Mouse (Mus musculus) hindbrain, embryonic 16.5 days (tissue): ENCODE results near the gene Zdhhc15. TPM values are rescaled to one million over a fixed set of nuclear protein-coding genes. Genes with fewer than 3 reads are reported as not detected.
"Not testable (repeated sequence)": the region's sequence is repeated elsewhere in the genome, so short reads cannot be mapped to it uniquely, and the experiment has no call there.

Experiments used
- ATAC-seq: fragments of 200-750 bp; cut with Nextera tagmentation; 2 replicates; pipeline ENCODE4 v1.8.0; 2017; ENCODE audit warnings: moderate TSS enrichment, moderate library complexity
- H3K27ac ChIP-seq: fragments of 300-500 bp; sonication (generic); 2 replicates; pipeline ENCODE4 v1.5.1; 2014; ENCODE audit warnings: low read depth, mild to moderate bottlenecking, control low read depth, low read length, moderate library complexity
- H3K27me3 ChIP-seq: fragments of 300-500 bp; sonication (generic); replicated peaks from 2 replicates; pipeline ENCODE4 v1.6.1; 2014; ENCODE audit warnings: low read length; ENCODE audit not compliant: control insufficient read depth, insufficient read depth
- H3K36me3 ChIP-seq: fragments of 300-500 bp; sonication (generic); 2 replicates; pipeline ENCODE4 v1.6.1; 2014; ENCODE audit warnings: mild to moderate bottlenecking, low read length, moderate library complexity, mixed read lengths; ENCODE audit not compliant: control insufficient read depth, insufficient read depth
- H3K4me1 ChIP-seq: fragments of 300-500 bp; sonication (generic); 2 replicates; pipeline ENCODE4 v1.6.1; 2014; ENCODE audit warnings: low read depth, low read length; ENCODE audit not compliant: control insufficient read depth, insufficient read depth
- H3K4me2 ChIP-seq: fragments of 300-500 bp; sonication (generic); 2 replicates; pipeline ENCODE4 v1.6.1; 2014; ENCODE audit warnings: mild to moderate bottlenecking, low read length, control low read depth, moderate library complexity
- H3K4me3 ChIP-seq: fragments of 300-500 bp; sonication (generic); 2 replicates; pipeline ENCODE4 v1.5.1; 2014; ENCODE audit warnings: mild to moderate bottlenecking, low read length, control low read depth, moderate library complexity
- H3K9ac ChIP-seq: fragments of 300-500 bp; sonication (generic); 2 replicates; pipeline ENCODE4 v1.6.1; 2014; ENCODE audit warnings: low read depth, mild to moderate bottlenecking, control low read depth, low read length, moderate library complexity
- H3K9me3 ChIP-seq: fragments of 300-500 bp; sonication (generic); 2 replicates; pipeline ENCODE4 v1.6.1; 2014; ENCODE audit warnings: mild to moderate bottlenecking, low read length, moderate library complexity; ENCODE audit not compliant: control insufficient read depth
- WGBS: fragments of 180-500 bp; shearing (Covaris S2); extraction: QIAGEN DNeasy Blood & Tissue Kit; methylation state at CpG from one replicate; pipeline ENCODE4 v1.1.7; 2014; 5-methylcytosine and 5-hydroxymethylcytosine counted together
- polyA plus RNA-seq: library from polyadenylated mRNA; unstranded; fragments of >200 nt; fragmentation: Nextera tagmentation; extraction: Ambion mirVana; gene quantifications from 2 replicates; pipeline ENCODE4 v1.2.1, GENCODE M21; 2015

The Zdhhc15 gene
- polyA plus RNA-seq, result 3.7 and 4.8 TPM in 2 replicates

- Histone ChIP-seq H3K9me3 (no peaks in the 10 kb centered on the region), H3K27ac (peak within 1 kb of the TSS; percentile 64), H3K4me3 (peak within 1 kb of the TSS; percentile 52), H3K27me3 (peaks cover 2% of the 10 kb centered on the region), H3K4me2 (peak within 1 kb of the TSS; percentile 59), H3K4me1 (no peaks in the 10 kb centered on the region), H3K36me3 (no peaks in the 10 kb centered on the region), H3K9ac (peak within 1 kb of the TSS; percentile 64)
- ATAC-seq, result peak; percentile 95
- 8% methylated on average over 13 of the region's 31 CpGs for WGBS
Measured at GRCm38 (mm10) chrX:104670757-104671549, at the start of gene Zdhhc15. Zdhhc15 (minus strand) TSS chrX:104671064.

GRCm38 (mm10) chrX:104707935-104708334 lies 37.1 kb upstream of the Zdhhc15 start:
- no peaks in the 10 kb centered on the region for H3K27me3 ChIP-seq
- no peak for ATAC-seq
- no peaks in the 10 kb centered on the region for H3K36me3 ChIP-seq
- H3K4me3 ChIP-seq, result no peak overlapping the region
- no peak overlapping the region for H3K27ac ChIP-seq
- H3K9me3 ChIP-seq, result no peaks in the 10 kb centered on the region
- no peak overlapping the region for H3K4me2 ChIP-seq
- no peaks in the 10 kb centered on the region for H3K4me1 ChIP-seq
- 84% methylated on average over 2 of the region's 2 CpGs for WGBS
- no peak overlapping the region for H3K9ac ChIP-seq

- Histone ChIP-seq H3K4me3 (peak overlapping the region; percentile 52), H3K27me3 (peaks cover 2% of the 10 kb centered on the region), H3K4me1 (no peaks in the 10 kb centered on the region), H3K4me2 (peak overlapping the region; percentile 59), H3K36me3 (no peaks in the 10 kb centered on the region), H3K9me3 (no peaks in the 10 kb centered on the region), H3K9ac (peak overlapping the region; percentile 64), H3K27ac (peak overlapping the region; percentile 64)
- 23% methylated on average over 17 of the region's 19 CpGs for WGBS
- ATAC-seq, result peak; percentile 78
Measured at GRCm38 (mm10) chrX:104669850-104670756, 761 bp downstream of the Zdhhc15 start.

GRCm38 (mm10) chrX:104656976-104657375 lies 13.9 kb downstream of the Zdhhc15 start:
- Histone ChIP-seq H3K4me3 (no peak overlapping the region), H3K9ac (no peak overlapping the region), H3K4me2 (no peak overlapping the region), H3K36me3 (no peaks in the 10 kb centered on the region), H3K27ac (no peak overlapping the region), H3K9me3 (no peaks in the 10 kb centered on the region), H3K4me1 (no peaks in the 10 kb centered on the region), H3K27me3 (no peaks in the 10 kb centered on the region)
- WGBS, result 77% methylated on average over 1 of the region's 1 CpGs
- no peak for ATAC-seq

GRCm38 (mm10) chrX:104612531-104612930 lies 58.3 kb downstream of the Zdhhc15 start:
- no peak overlapping the region for H3K4me2 ChIP-seq
- no peaks in the 10 kb centered on the region for H3K27me3 ChIP-seq
- H3K4me1 ChIP-seq, result no peaks in the 10 kb centered on the region
- WGBS, result 93% methylated on average over 10 of the region's 10 CpGs
- H3K9ac ChIP-seq, result no peak overlapping the region
- 0 out of 2 replicates have a peak, but pooled peaks cover 2% of the 10 kb centered on the region for H3K9me3 ChIP-seq
- no peaks in the 10 kb centered on the region for H3K36me3 ChIP-seq
- H3K4me3 ChIP-seq, result no peak overlapping the region
- H3K27ac ChIP-seq, result no peak overlapping the region
- ATAC-seq, result no peak

- not testable (repeated sequence) for H3K9ac ChIP-seq, ATAC-seq, H3K27ac ChIP-seq, H3K9me3 ChIP-seq, H3K36me3 ChIP-seq, H3K4me3 ChIP-seq, H3K27me3 ChIP-seq, H3K4me2 ChIP-seq, H3K4me1 ChIP-seq
- 90% methylated on average over 2 of the region's 7 CpGs for WGBS
Measured at GRCm38 (mm10) chrX:104603738-104604430, 67.0 kb downstream of the Zdhhc15 start.

GRCm38 (mm10) chrX:104602168-104602859 lies 68.5 kb downstream of the Zdhhc15 start:
- not testable (repeated sequence) for ATAC-seq, H3K27ac ChIP-seq
- 83% methylated on average over 8 of the region's 13 CpGs for WGBS

GRCm38 (mm10) chrX:104573946-104574345 lies 96.9 kb downstream of the Zdhhc15 start:
- Histone ChIP-seq H3K36me3 (no peaks in the 10 kb centered on the region), H3K27me3 (0 out of 2 replicates have a peak, but pooled peaks cover 2% of the 10 kb centered on the region), H3K4me3 (no peak overlapping the region), H3K9me3 (no peaks in the 10 kb centered on the region), H3K27ac (no peak overlapping the region), H3K4me2 (no peak overlapping the region), H3K9ac (no peak overlapping the region), H3K4me1 (no peaks in the 10 kb centered on the region)
- no peak for ATAC-seq
- 73% methylated on average over 5 of the region's 5 CpGs for WGBS

More at GRCm38 (mm10) chrX:104602168-104602859, 68.5 kb downstream of the Zdhhc15 start:
- not testable (repeated sequence) for H3K9ac ChIP-seq, H3K27me3 ChIP-seq, H3K36me3 ChIP-seq, H3K4me1 ChIP-seq, H3K4me3 ChIP-seq, H3K9me3 ChIP-seq, H3K4me2 ChIP-seq
